Mouse (Mus musculus) kidney, postnatal 0 days (tissue): ENCODE measurements around the gene Eno2. TPM values are rescaled to one million over a fixed set of nuclear protein-coding genes. Genes with fewer than 3 reads are reported as not detected.
A peak's percentile ranks its signal among the peaks of the same experiment; 100 is the strongest.

ENCODE experiments used
- ATAC-seq: fragments of 200-750 bp; cut with Nextera tagmentation; replicated peaks from 2 replicates; pipeline ENCODE4 v1.8.0; 2017; ENCODE audit warnings: low read depth, moderate number of reproducible peaks, moderate TSS enrichment, moderate library complexity; ENCODE audit not compliant: low FRiP score
- DNase-seq: peaks from one replicate; pipeline ENCODE4 v3.0.0-alpha.2; 2016; ENCODE audit warnings: low spot score
- H3K27ac ChIP-seq: fragments of 300-500 bp; sonication (generic); 2 replicates; pipeline ENCODE4 v1.5.1; 2014; ENCODE audit warnings: mild to moderate bottlenecking
- H3K27me3 ChIP-seq: fragments of 300-500 bp; sonication (generic); 2 replicates; pipeline ENCODE4 v1.6.1; 2014; ENCODE audit warnings: low read length, mixed read lengths; ENCODE audit not compliant: insufficient read depth
- H3K36me3 ChIP-seq: fragments of 300-500 bp; sonication (generic); 2 replicates; pipeline ENCODE4 v1.6.1; 2014; ENCODE audit warnings: low read length, mixed read lengths; ENCODE audit not compliant: insufficient read depth
- H3K4me1 ChIP-seq: fragments of 300-500 bp; sonication (generic); replicated peaks from 2 replicates; pipeline ENCODE4 v1.6.1; 2014; ENCODE audit warnings: antibody characterized with exemption, low read length, mixed read lengths; ENCODE audit not compliant: insufficient read depth
- H3K4me2 ChIP-seq: fragments of 300-500 bp; sonication (generic); 2 replicates; pipeline ENCODE4 v1.6.1; 2014; ENCODE audit warnings: mild to moderate bottlenecking, low read length, moderate library complexity, mixed read lengths
- H3K4me3 ChIP-seq: fragments of 300-500 bp; sonication (generic); replicated peaks from 2 replicates; pipeline ENCODE4 v1.5.1; 2014; ENCODE audit warnings: low read depth, low read length
- H3K9ac ChIP-seq: fragments of 300-500 bp; sonication (generic); 2 replicates; pipeline ENCODE4 v1.6.1; 2014; ENCODE audit warnings: low read depth, low read length
- H3K9me3 ChIP-seq: fragments of 300-500 bp; sonication (generic); replicated peaks from 2 replicates; pipeline ENCODE4 v1.6.1; 2016; ENCODE audit warnings: low read length, inconsistent platforms, mixed read lengths
- CTCF ChIP-seq: IDR thresholded peaks from 2 replicates; pipeline ENCODE4 v1.5.1; 2016; ENCODE audit warnings: antibody characterized with exemption, low read depth, mild to moderate bottlenecking, moderate library complexity
- WGBS: fragments of 180-500 bp; shearing (Covaris S2); extraction: QIAGEN DNeasy Blood & Tissue Kit; methylation state at CpG from one replicate; pipeline ENCODE4 v1.1.7; 2014; 5-methylcytosine and 5-hydroxymethylcytosine counted together
- polyA plus RNA-seq: library from polyadenylated mRNA; unstranded; fragments of >200 nt; fragmentation: Nextera tagmentation; extraction: Ambion mirVana; gene quantifications from 2 replicates; pipeline ENCODE4 v1.2.1, GENCODE M21; 2015

Gene Eno2
- polyA plus RNA-seq, 1 experiment from 2014 or later: 7.6 TPM

- H3K27ac ChIP-seq: peak overlapping the region; percentile 98
- H3K9me3 ChIP-seq: no peaks in the 10 kb centered on the region
- H3K36me3 ChIP-seq: 0 out of 2 replicates have a peak, but pooled peaks cover 2% of the 10 kb centered on the region
- H3K4me2 ChIP-seq: peak overlapping the region; percentile 75
- peak overlapping the region; percentile 99 for H3K9ac ChIP-seq
- H3K27me3 ChIP-seq: no peaks in the 10 kb centered on the region
- no peak for ATAC-seq
- DNase-seq: no peak
- peak overlapping the region; percentile 86 for H3K4me3 ChIP-seq
- peaks cover 27% of the 10 kb centered on the region for H3K4me1 ChIP-seq
- no peak for TF ChIP-seq CTCF
- WGBS: 2% methylated on average over 3 of the region's 3 CpGs
These were observed 14.2 kb downstream of the Eno2 start for GRCm38 (mm10) chr6:124755306-124755705.

GRCm38 (mm10) chr6:124753861-124754260, 15.6 kb downstream of the Eno2 start:
- Histone ChIP-seq H3K27ac (no peak overlapping the region), H3K4me2 (0 out of 2 replicates have a peak overlapping the region, but pooled peaks have one; percentile 14), H3K9me3 (no peaks in the 10 kb centered on the region), H3K27me3 (no peaks in the 10 kb centered on the region), H3K36me3 (peaks cover 11% of the 10 kb centered on the region; the same call in 1 of the 2 replicates), H3K4me1 (peaks cover 24% of the 10 kb centered on the region), H3K9ac (no peak overlapping the region), H3K4me3 (no peak overlapping the region)
- 85% methylated on average over 2 of the region's 2 CpGs for WGBS
- DNase-seq (no peak), ATAC-seq (no peak)
- TF ChIP-seq CTCF: no peak

GRCm38 (mm10) chr6:124750405-124750804, 19.1 kb downstream of the Eno2 start:
- Histone ChIP-seq H3K9ac (no peak overlapping the region), H3K9me3 (no peaks in the 10 kb centered on the region), H3K4me1 (peaks cover 24% of the 10 kb centered on the region), H3K27me3 (no peaks in the 10 kb centered on the region), H3K4me3 (no peak overlapping the region), H3K27ac (no peak overlapping the region), H3K4me2 (no peak overlapping the region), H3K36me3 (peaks cover 28% of the 10 kb centered on the region)
- no peak for TF ChIP-seq CTCF
- DNase-seq (no peak), ATAC-seq (no peak)
- WGBS: 81% methylated on average over 8 of the region's 8 CpGs

GRCm38 (mm10) chr6:124746654-124747632, 22.5 kb downstream of the Eno2 start:
- Histone ChIP-seq H3K36me3 (peaks cover 42% of the 10 kb centered on the region), H3K4me1 (peaks cover 18% of the 10 kb centered on the region), H3K27me3 (no peaks in the 10 kb centered on the region), H3K27ac (peak overlapping the region; percentile 93), H3K4me2 (peak overlapping the region; percentile 99), H3K4me3 (no peak overlapping the region; the same call in 1 of the 2 replicates), H3K9me3 (no peaks in the 10 kb centered on the region), H3K9ac (peak overlapping the region; percentile 86)
- DNase-seq: no peak
- WGBS: 77% methylated on average over 7 of the region's 7 CpGs
- TF ChIP-seq CTCF: no peak
- no peak for ATAC-seq

- H3K9me3 ChIP-seq: no peaks in the 10 kb centered on the region
- H3K36me3 ChIP-seq: peaks cover 42% of the 10 kb centered on the region
- whole genome bisulfite sequencing: 21% methylated on average over 8 of the region's 8 CpGs
- peak overlapping the region; percentile 52 for H3K4me3 ChIP-seq
- no peaks in the 10 kb centered on the region for H3K27me3 ChIP-seq
- H3K4me2 ChIP-seq: peak overlapping the region; percentile 99
- ATAC-seq: no peak; the same call in 1 of the 2 replicates
- no peak for DNase-seq
- peak overlapping the region; percentile 86 for H3K9ac ChIP-seq
- no peak for TF ChIP-seq CTCF
- H3K27ac ChIP-seq: peak overlapping the region; percentile 93
- peaks cover 18% of the 10 kb centered on the region for H3K4me1 ChIP-seq
These were observed 23.2 kb downstream of the Eno2 start for GRCm38 (mm10) chr6:124746296-124746605.

GRCm38 (mm10) chr6:124745490-124746295, 23.8 kb downstream of the Eno2 start:
- Histone ChIP-seq H3K4me2 (peak overlapping the region; percentile 99), H3K27me3 (no peaks in the 10 kb centered on the region), H3K9ac (peak overlapping the region; percentile 86), H3K4me1 (peaks cover 18% of the 10 kb centered on the region), H3K9me3 (no peaks in the 10 kb centered on the region), H3K36me3 (peaks cover 42% of the 10 kb centered on the region), H3K4me3 (peak overlapping the region; percentile 52), H3K27ac (peak overlapping the region; percentile 93)
- TF ChIP-seq CTCF: peak; percentile 94
- WGBS: under 1% methylated on average over 85 of the region's 85 CpGs
- ATAC-seq (peak; percentile 84), DNase-seq (peak; percentile 96)
